Mouse (Mus musculus) bone marrow, adult 2 months (tissue): ENCODE data around the gene Fndc10. TPM values are rescaled to one million over a fixed set of nuclear protein-coding genes. Genes with fewer than 3 reads are reported as not detected.
"Not testable (repeated sequence)": the region's sequence is repeated elsewhere in the genome, so short reads cannot be mapped to it uniquely, and the experiment has no call there.

Experiments used
- H3K27ac ChIP-seq: fragments of 200-500 bp; 2 replicates; pipeline ENCODE4 v1.5.1; 2012; ENCODE audit warnings: low read depth, mild to moderate bottlenecking, control low read depth, inconsistent platforms, low read length; ENCODE audit not compliant: control insufficient read depth, poor library complexity, insufficient read depth
- H3K4me1 ChIP-seq: fragments of 200-500 bp; 2 replicates; pipeline ENCODE4 v1.6.1; 2011; ENCODE audit warnings: low read length; ENCODE audit not compliant: control insufficient read depth, insufficient read depth
- H3K4me3 ChIP-seq: fragments of 200-500 bp; replicated peaks from 2 replicates; pipeline ENCODE3; 2011; ENCODE audit warnings: mild to moderate bottlenecking, low read depth, low read length, control low read depth; ENCODE audit not compliant: control insufficient read depth
- CTCF ChIP-seq: fragments of 200-500 bp; IDR thresholded peaks from 2 replicates; pipeline ENCODE4 v1.5.1; 2011; ENCODE audit warnings: low read length, control low read depth; ENCODE audit not compliant: control insufficient read depth, insufficient read depth
- POLR2A ChIP-seq: fragments of 200-500 bp; IDR thresholded peaks from 2 replicates; pipeline ENCODE4 v1.6.1; 2011; ENCODE audit warnings: low read depth, mild to moderate bottlenecking, control low read depth, low read length, borderline replicate concordance; ENCODE audit not compliant: control insufficient read depth
- WGBS: fragments of 180-500 bp; shearing (Covaris S2); methylation state at CpG from one replicate; pipeline ENCODE4 v1.1.7; 2018; 5-methylcytosine and 5-hydroxymethylcytosine counted together
- polyA plus RNA-seq: library from polyadenylated mRNA; stranded (reverse); fragments of >200 nt; gene quantifications from 2 replicates; pipeline ENCODE4 v1.2.4, GENCODE M21; 2011; ENCODE audit warnings: low replicate concordance; ENCODE audit not compliant: missing spikeins, insufficient read depth, insufficient read length

The Fndc10 gene
- polyA plus RNA-seq = 0.90 and 3.0 TPM in 2 replicates

- Histone ChIP-seq H3K4me1 (peaks cover 2% of the 10 kb centered on the region; the same call in 1 of the 2 replicates), H3K27ac (peak within 1 kb of the TSS; percentile 45; the same call in 1 of the 2 replicates), H3K4me3 (peak within 1 kb of the TSS; percentile 54)
- TF ChIP-seq CTCF (no peak), POLR2A (no peak)
- 1% methylated on average over 47 of the region's 47 CpGs for WGBS
Observed at GRCm38 (mm10) chr4:155694111-155694481, at the start of gene Fndc10. Fndc10 (plus strand) TSS chr4:155694342.

DNA sequence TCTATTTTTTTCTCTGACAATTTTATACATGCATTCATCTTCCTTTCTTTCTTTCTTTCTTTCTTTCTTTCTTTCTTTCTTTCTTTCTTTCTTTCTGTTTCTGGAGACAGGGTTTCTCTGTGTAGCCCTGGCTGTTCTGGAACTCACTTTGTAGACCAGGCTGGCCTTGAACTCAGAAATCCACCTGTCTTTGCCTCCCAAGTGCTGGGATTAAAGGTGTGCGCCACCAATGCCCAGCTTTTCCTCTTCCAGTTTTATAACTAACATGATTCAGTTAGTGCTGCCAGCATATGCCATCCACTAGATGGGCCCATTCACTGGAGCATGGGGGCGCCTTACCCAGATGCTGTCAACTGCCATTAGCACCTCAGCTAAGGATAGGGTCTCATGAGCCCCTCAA is 48.8 kb upstream of the Fndc10 start, which contains the start of gene Gm10563:
Gene Gm10563 (minus strand): TSS at position 101 of the 400 bp plus-strand sequence.
- H3K4me3 ChIP-seq, H3K4me1 ChIP-seq: not testable (repeated sequence)
- 92% methylated on average over 2 of the region's 2 CpGs for WGBS

DNA sequence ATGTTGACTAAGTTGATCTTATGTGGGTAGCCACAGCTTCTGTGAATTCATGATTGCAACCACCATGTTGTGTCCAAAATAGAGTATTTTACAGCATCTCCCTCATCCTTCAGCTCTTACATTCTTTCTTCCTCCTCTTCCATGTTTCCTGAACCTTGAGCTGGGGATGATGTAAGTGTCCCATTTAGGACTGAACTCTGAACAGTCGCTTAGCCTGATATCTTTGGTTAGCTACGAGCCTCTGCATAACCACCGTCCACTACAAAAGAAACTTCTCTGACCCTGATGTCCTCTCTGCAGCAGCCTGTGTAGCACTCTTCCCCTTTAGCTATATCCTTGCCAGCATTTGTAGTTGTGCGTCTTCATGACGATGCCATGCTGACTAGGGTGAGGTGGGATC is 48.4 kb upstream of the Fndc10 start:
- 93% methylated on average over 5 of the region's 5 CpGs for WGBS
- TF ChIP-seq CTCF = no peak
- no peak for TF ChIP-seq POLR2A
- Histone ChIP-seq H3K4me1 (no peaks in the 10 kb centered on the region; the same call in 1 of the 2 replicates), H3K27ac (no peak overlapping the region), H3K4me3 (no peak overlapping the region)

More for the DNA sequence above, 48.8 kb upstream of the Fndc10 start, which contains the start of gene Gm10563:
- H3K27ac ChIP-seq = not testable (repeated sequence)

- no peak for TF ChIP-seq POLR2A
- TF ChIP-seq CTCF = no peak
- H3K4me1 ChIP-seq = peaks cover 2% of the 10 kb centered on the region; the same call in 1 of the 2 replicates
- H3K27ac ChIP-seq = no peak overlapping the region
- WGBS = 91% methylated on average over 11 of the region's 11 CpGs
- no peak overlapping the region for H3K4me3 ChIP-seq
Observed at GRCm38 (mm10) chr4:155649355-155649754, 44.8 kb upstream of the Fndc10 start.

- WGBS = 58% methylated on average over 15 of the region's 15 CpGs
- H3K4me1 ChIP-seq = peaks cover 2% of the 10 kb centered on the region; the same call in 1 of the 2 replicates
- H3K27ac ChIP-seq = no peak overlapping the region
Observed at GRCm38 (mm10) chr4:155651553-155652269, 42.4 kb upstream of the Fndc10 start.

GRCm38 (mm10) chr4:155652283-155653085 is 41.7 kb upstream of the Fndc10 start:
- Histone ChIP-seq H3K27ac (no peak overlapping the region), H3K4me3 (no peak overlapping the region), H3K4me1 (peaks cover 2% of the 10 kb centered on the region; the same call in 1 of the 2 replicates)
- TF ChIP-seq CTCF = no peak
- TF ChIP-seq POLR2A = no peak
- WGBS = 31% methylated on average over 36 of the region's 36 CpGs

More at GRCm38 (mm10) chr4:155651553-155652269, 42.4 kb upstream of the Fndc10 start:
- H3K4me3 ChIP-seq = no peak overlapping the region
- TF ChIP-seq POLR2A (no peak), CTCF (no peak)

DNA sequence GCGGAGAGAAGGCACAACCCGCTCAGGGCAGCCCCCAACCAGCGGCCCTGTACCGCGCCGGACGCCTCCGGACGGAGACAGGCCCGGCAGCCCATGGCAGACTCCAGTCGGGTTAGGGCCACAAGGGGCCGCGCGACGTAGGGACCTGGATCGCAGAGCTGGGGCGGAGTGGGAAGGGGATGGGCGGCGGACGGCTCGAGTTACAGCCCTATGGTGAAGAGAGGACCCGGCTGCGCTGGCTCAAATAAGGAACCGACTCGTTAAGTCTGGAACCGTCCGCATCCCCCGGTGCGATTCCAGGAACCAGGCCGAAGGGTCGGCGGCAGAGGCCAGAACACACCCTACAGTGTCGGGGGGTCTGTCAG is 41.1 kb upstream of the Fndc10 start, which contains the start of gene Mmp23:
Gene Mmp23 (minus strand): TSS at position 299 of the 365 bp plus-strand sequence.
- H3K4me1 ChIP-seq = peaks cover 2% of the 10 kb centered on the region; the same call in 1 of the 2 replicates
- H3K27ac ChIP-seq = no peak within 1 kb of the TSS
- TF ChIP-seq CTCF (no peak), POLR2A (no peak)
- 1% methylated on average over 33 of the region's 33 CpGs for WGBS
- H3K4me3 ChIP-seq = no peak within 1 kb of the TSS

GRCm38 (mm10) chr4:155653451-155654182 is 40.5 kb upstream of the Fndc10 start:
- Histone ChIP-seq H3K4me3 (no peak overlapping the region), H3K4me1 (peaks cover 2% of the 10 kb centered on the region; the same call in 1 of the 2 replicates), H3K27ac (no peak overlapping the region)
- WGBS = 3% methylated on average over 31 of the region's 31 CpGs
- no peak for TF ChIP-seq CTCF
- TF ChIP-seq POLR2A = no peak
